Mouse (Mus musculus): ENCODE measurements around the gene 4933400A11Rik. TPM values are rescaled to one million over a fixed set of nuclear protein-coding genes. Genes with fewer than 3 reads are reported as not detected.

The 4933400A11Rik gene
- total RNA-seq (2021): not detected in 2 replicates
- long read RNA-seq, experiment 1: 0 reads
- long read RNA-seq, experiment 2: 0 reads

- DNase-seq: no peak
Observed at GRCm38 (mm10) chrX:169779535-169779934, at the start of gene 4933400A11Rik. 4933400A11Rik (minus strand) TSS chrX:169779635.

- no peak for DNase-seq
Observed at GRCm38 (mm10) chrX:169828136-169828535, 48.7 kb upstream of the 4933400A11Rik start.

- DNase-seq: no peak
Observed at GRCm38 (mm10) chrX:169827720-169828119, 48.3 kb upstream of the 4933400A11Rik start.

- no peak for DNase-seq
Observed at GRCm38 (mm10) chrX:169826947-169827346, 47.5 kb upstream of the 4933400A11Rik start.

- no peak for DNase-seq
Observed at GRCm38 (mm10) chrX:169813673-169814072, 34.2 kb upstream of the 4933400A11Rik start.

GRCm38 (mm10) chrX:169811783-169812182 is 32.3 kb upstream of the 4933400A11Rik start:
- no peak for DNase-seq

- no peak for DNase-seq
Observed at GRCm38 (mm10) chrX:169811318-169811717, 31.9 kb upstream of the 4933400A11Rik start.

GRCm38 (mm10) chrX:169807744-169808143 is 28.3 kb upstream of the 4933400A11Rik start:
- no peak for DNase-seq

GRCm38 (mm10) chrX:169805791-169806190 is 26.4 kb upstream of the 4933400A11Rik start:
- no peak for DNase-seq

GRCm38 (mm10) chrX:169800238-169800637 is 20.8 kb upstream of the 4933400A11Rik start:
- no peak for DNase-seq

GRCm38 (mm10) chrX:169798987-169799680 is 19.7 kb upstream of the 4933400A11Rik start:
- DNase-seq: peak; percentile 31

- no peak for DNase-seq
Observed at GRCm38 (mm10) chrX:169797148-169797547, 17.7 kb upstream of the 4933400A11Rik start.

GRCm38 (mm10) chrX:169794831-169795311 is 15.4 kb upstream of the 4933400A11Rik start:
- peak; percentile 59 for DNase-seq

GRCm38 (mm10) chrX:169794421-169794820 is 15.0 kb upstream of the 4933400A11Rik start:
- DNase-seq: peak; percentile 34

- no peak for DNase-seq
Observed at GRCm38 (mm10) chrX:169792879-169793278, 13.4 kb upstream of the 4933400A11Rik start.

GRCm38 (mm10) chrX:169789702-169790101 is 10.3 kb upstream of the 4933400A11Rik start:
- no peak for DNase-seq

GRCm38 (mm10) chrX:169758001-169758400 is 21.4 kb downstream of the 4933400A11Rik start:
- no peak for DNase-seq

GRCm38 (mm10) chrX:169735387-169735969 is 44.0 kb downstream of the 4933400A11Rik start:
- DNase-seq: no peak

Other genes starting within 250 kb of the 4933400A11Rik start
- 21.4 and 24.7 TPM in 2 replicates for gene Mid1, start 94.4 kb downstream of the 4933400A11Rik start, total RNA-seq (2021)
- 129 and 342 TPM in 2 replicates for gene Gm21887, start 230.0 kb upstream of the 4933400A11Rik start, total RNA-seq (2021)

All from adrenal gland, postnatal 14 days (tissue).